Mouse (Mus musculus): ENCODE results near the gene Golgb1.

DNA sequence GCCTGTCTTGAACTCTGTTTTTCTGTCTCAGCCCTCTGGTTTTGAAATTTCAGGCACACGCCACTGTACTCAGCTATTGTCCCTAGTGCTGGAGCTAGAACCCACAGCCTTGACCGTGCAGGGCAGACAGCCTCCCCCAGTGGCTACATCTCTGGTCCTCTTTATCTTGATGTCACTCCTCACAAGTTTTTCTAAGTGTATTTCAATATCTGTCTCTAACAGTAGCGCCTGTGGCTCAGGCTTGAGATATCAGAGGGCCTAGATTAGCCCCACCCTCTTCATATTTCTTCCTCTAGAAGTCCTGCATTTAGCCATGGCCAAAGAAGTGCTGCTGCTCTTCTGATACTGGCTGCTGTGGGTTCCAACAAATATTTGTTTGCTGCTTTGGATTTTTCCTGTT lies 15.6 kb downstream of the Golgb1 start:
- TF ChIP-seq CTCF (IDR thresholded peaks at IDR 0.05; ENCODE audit: low read depth) (peak; percentile 54), EP300 (IDR thresholded peaks at IDR 0.05; ENCODE audit: low read depth) (peak; percentile 96)
